Mouse (Mus musculus): ENCODE results near the gene Cpsf2. TPM values are rescaled to one million over a fixed set of nuclear protein-coding genes. Genes with fewer than 3 reads are reported as not detected.

The Cpsf2 gene
- 27.2 and 28.3 TPM in 2 replicates for polyA plus RNA-seq (2015; fragmentation: Nextera tagmentation; extraction: Ambion mirVana)

GRCm38 (mm10) chr12:101975601-101976571 lies at the start of gene Cpsf2:
Cpsf2 (plus strand) TSS chr12:101975988.

GRCm38 (mm10) chr12:101957942-101958544 lies 17.7 kb upstream of the Cpsf2 start, which contains the start of gene Atxn3:
Atxn3 (minus strand) TSS chr12:101958246.

Other genes starting within 250 kb of the Cpsf2 start
- gene Fbln5, start 156.9 kb upstream of the Cpsf2 start, polyA plus RNA-seq (2015; fragmentation: Nextera tagmentation; extraction: Ambion mirVana): 94.4 and 108 TPM in 2 replicates
- 13.2 and 17.9 TPM in 2 replicates for gene Trip11, start 62.7 kb upstream of the Cpsf2 start, polyA plus RNA-seq (2015; fragmentation: Nextera tagmentation; extraction: Ambion mirVana)
- gene Atxn3, start 17.7 kb upstream of the Cpsf2 start, polyA plus RNA-seq (2015; fragmentation: Nextera tagmentation; extraction: Ambion mirVana): 14.8 and 16.4 TPM in 2 replicates
- gene Slc24a4, start 152.7 kb downstream of the Cpsf2 start, polyA plus RNA-seq (2015; fragmentation: Nextera tagmentation; extraction: Ambion mirVana): 0.15 and 0.22 TPM in 2 replicates

Data from spleen, postnatal 0 days (tissue).